Mouse (Mus musculus) bone marrow, adult 2 months (tissue): Measurements from ENCODE around the gene Dpp4.

Source experiments
- CTCF ChIP-seq: fragments of 200-500 bp; IDR thresholded peaks from 2 replicates; pipeline ENCODE4 v1.5.1; 2011; ENCODE audit warnings: low read length, control low read depth; ENCODE audit not compliant: control insufficient read depth, insufficient read depth
- POLR2A ChIP-seq: fragments of 200-500 bp; IDR thresholded peaks from 2 replicates; pipeline ENCODE4 v1.6.1; 2011; ENCODE audit warnings: low read depth, mild to moderate bottlenecking, control low read depth, low read length, borderline replicate concordance; ENCODE audit not compliant: control insufficient read depth

GRCm38 (mm10) chr2:62421229-62421628 lies 9.2 kb upstream of the Dpp4 start:
- TF ChIP-seq CTCF, result no peak
- no peak for TF ChIP-seq POLR2A
